Mouse (Mus musculus) CH12.LX (cell line): ENCODE results near the gene Clptm1. TPM values are rescaled to one million over a fixed set of nuclear protein-coding genes. Genes with fewer than 3 reads are reported as not detected.
A peak's percentile ranks its signal among the peaks of the same experiment; 100 is the strongest.

ENCODE experiments used
- DNase-seq: peaks from one replicate; pipeline ENCODE4 v3.0.0-alpha.2; 2013; ENCODE audit errors: extremely low read depth
- H3K27ac ChIP-seq: 2 replicates; pipeline ENCODE4 v1.5.1; 2012; ENCODE audit warnings: low read depth, mild to moderate bottlenecking, control low read depth, moderate library complexity; ENCODE audit not compliant: insufficient read depth
- H3K27me3 ChIP-seq: replicated peaks from 2 replicates; pipeline ENCODE3; 2012; ENCODE audit warnings: inconsistent platforms
- H3K36me3 ChIP-seq, 2 experiments: replicated peaks in 1 of 2; 2 replicates each; pipeline versions ENCODE3 to v1.6.1; 2012; ENCODE audit warnings: inconsistent platforms in 1 of 2, low read length in 1 of 2, mild to moderate bottlenecking in 1 of 2, mixed read lengths in 1 of 2, moderate library complexity in 1 of 2; ENCODE audit not compliant: control insufficient read depth in 1 of 2, insufficient read depth in 1 of 2
- H3K4me1 ChIP-seq, 2 experiments: 2 replicates each; pipeline ENCODE4 v1.6.1; 2012; ENCODE audit warnings: inconsistent platforms in 1 of 2, moderate library complexity in 1 of 2; ENCODE audit not compliant: insufficient read depth in 2 of 2, control insufficient read depth in 1 of 2
- H3K4me2 ChIP-seq: 2 replicates; pipeline ENCODE4 v1.6.1; 2012; ENCODE audit warnings: low read depth, mild to moderate bottlenecking, control low read depth; ENCODE audit not compliant: poor library complexity, insufficient read depth, severe bottlenecking
- H3K4me3 ChIP-seq, 3 experiments: fragments of 150-350 bp in 1 of 3; sonication (generic) in 1 of 3; replicated peaks in 1 of 3; 2 replicates each; pipeline versions ENCODE3 to v1.5.1; 2011 to 2012; ENCODE audit warnings: low read depth in 2 of 3, low read length in 2 of 3, mild to moderate bottlenecking in 2 of 3, moderate library complexity in 2 of 3, control low read depth in 1 of 3, improper control_type of control experiment in 1 of 3, inconsistent platforms in 1 of 3, mixed read lengths in 1 of 3; ENCODE audit not compliant: poor library complexity in 1 of 3
- H3K79me2 ChIP-seq: replicated peaks from 2 replicates; pipeline ENCODE4 v1.6.1; 2012; ENCODE audit warnings: mild to moderate bottlenecking, moderate library complexity; ENCODE audit not compliant: control insufficient read depth, poor library complexity, insufficient read depth, severe bottlenecking; ENCODE audit errors: extremely low read depth
- H3K9ac ChIP-seq: 2 replicates; pipeline ENCODE4 v1.6.1; 2012; ENCODE audit warnings: low read depth, mild to moderate bottlenecking, control low read depth, moderate library complexity; ENCODE audit not compliant: insufficient read depth
- H3K9me3 ChIP-seq: replicated peaks from 2 replicates; pipeline ENCODE3; 2012; ENCODE audit warnings: low read length, inconsistent platforms, mixed read lengths
- CTCF ChIP-seq, 2 experiments: IDR thresholded peaks in 1 of 2; conservative IDR thresholded peaks in 1 of 2; 2 replicates each; pipeline ENCODE4 v1.5.1; 2011 to 2012; ENCODE audit warnings: low read depth in 2 of 2, low read length in 2 of 2, improper control_type of control experiment in 1 of 2, inconsistent platforms in 1 of 2, mild to moderate bottlenecking in 1 of 2, moderate library complexity in 1 of 2
- EP300 ChIP-seq: IDR thresholded peaks from 2 replicates; pipeline ENCODE4 v1.6.1; 2011; ENCODE audit warnings: low read length, improper control_type of control experiment
- HCFC1 ChIP-seq: IDR thresholded peaks from 2 replicates; pipeline ENCODE4 v1.6.1; 2012; ENCODE audit warnings: low read depth, mild to moderate bottlenecking, inconsistent platforms, low read length, improper control_type of control experiment
- MAX ChIP-seq: IDR thresholded peaks from 2 replicates; pipeline ENCODE4 v1.6.1; 2011; ENCODE audit warnings: low read length, improper control_type of control experiment
- MAZ ChIP-seq: IDR thresholded peaks from 2 replicates; pipeline ENCODE4 v1.6.1; 2012; ENCODE audit warnings: low read depth, mild to moderate bottlenecking, inconsistent platforms, low read length, improper control_type of control experiment, moderate library complexity
- MEF2A ChIP-seq: IDR thresholded peaks from 2 replicates; pipeline ENCODE4 v1.6.1; 2014; ENCODE audit warnings: low read depth, mild to moderate bottlenecking, inconsistent platforms, low read length, improper control_type of control experiment, borderline replicate concordance
- POLR2AphosphoS2 ChIP-seq: IDR thresholded peaks from 2 replicates; pipeline ENCODE4 v1.6.1; 2011; ENCODE audit warnings: low read depth, low read length, improper control_type of control experiment
- ZC3H11A ChIP-seq: IDR thresholded peaks from 2 replicates; pipeline ENCODE4 v1.6.1; 2012; ENCODE audit warnings: low read depth, mild to moderate bottlenecking, inconsistent platforms, low read length, improper control_type of control experiment
- ZNF384 ChIP-seq: IDR thresholded peaks from 2 replicates; pipeline ENCODE4 v1.6.1; 2012; ENCODE audit warnings: low read depth, low read length, improper control_type of control experiment, inconsistent platforms
- dilution Hi-C: fragments of 300-500 bp; cut with MboI; formaldehyde crosslinking; loops from 2 replicates; pipeline ENCODE4 v1.14.3; 2020; ENCODE audit warnings: low sequenced_read_pairs; ENCODE audit not compliant: extremely low pct_unique_long_range_greater_than_20kb, extremely low pct_ligation_motif_present
- in situ Hi-C: fragments of 300-500 bp; cut with MboI; formaldehyde crosslinking; loops from 3 replicates; pipeline ENCODE4 v1.14.3; 2019; ENCODE audit warnings: low sequenced_read_pairs, low pct_ligation_motif_present, low pct_unique_long_range_greater_than_20kb, mixed read lengths
- polyA plus RNA-seq: library from polyadenylated mRNA; unstranded; fragments of >175 nt; gene quantifications from 2 replicates; pipeline ENCODE4 v1.2.1, GENCODE M21; 2012; ENCODE audit warnings: low read depth; ENCODE audit not compliant: insufficient read length
- total RNA-seq, 2 experiments: library from RNA; depleted of rRNA; stranded (reverse); fragments of 300-350 nt in 1 of 2; fragments of >200 nt in 1 of 2; gene quantifications; 2 replicates each; pipeline ENCODE4 v1.2.3; 2012 to 2014

Clptm1 gene
- total and polyA plus RNA-seq, 3 experiments, result 33.8 to 70.9 (median 43.6) TPM

DNA sequence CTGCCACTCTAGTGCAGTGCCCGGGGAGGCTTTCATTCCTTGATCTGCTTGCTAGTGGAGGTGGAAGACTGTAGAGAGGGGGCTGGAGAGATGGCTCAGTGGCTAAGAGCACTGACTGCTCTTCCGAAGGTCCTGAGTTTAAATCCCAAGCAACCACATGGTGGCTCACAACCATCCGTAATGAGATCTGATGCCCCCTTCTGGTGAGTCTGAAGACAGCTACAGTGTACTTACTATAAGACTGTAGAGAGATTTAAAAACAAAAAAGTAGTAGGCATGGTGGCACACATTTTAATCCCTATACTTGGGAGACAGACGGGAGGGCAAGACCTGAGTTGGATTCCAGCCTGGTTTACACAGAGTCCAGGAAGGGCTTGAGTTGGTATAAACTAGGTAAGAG lies 47.6 kb upstream of the Clptm1 start:
- peaks cover 18% of the 10 kb centered on the region for H3K79me2 ChIP-seq
- H3K27me3 ChIP-seq, result no peaks in the 10 kb centered on the region
- H3K9ac ChIP-seq, result no peak overlapping the region
- in situ Hi-C loops, result loop anchor here (5.0 kb wide), 1 partner anchor 45 kb away; the partner anchor contains the start of gene Clptm1
- H3K4me1 ChIP-seq, result peaks cover 9 to 35% of the 10 kb centered on the region in 2 experiments; a peak in 3 of 4 replicates
- TF ChIP-seq MAZ (no peak), CTCF (conservative IDR thresholded peaks at IDR 0.05 in 1 of 2, IDR thresholded peaks at IDR 0.05 in 1 of 2; ENCODE audit: low read depth in 2 of 2, low read length in 2 of 2) (peak; percentile 39 to 68; a peak in 3 of 4 replicates)
- TF ChIP-seq, all 38 proteins: peak for 1
- H3K36me3 ChIP-seq, result peaks cover 53 to 63% of the 10 kb centered on the region in 2 experiments
- H3K9me3 ChIP-seq, result no peaks in the 10 kb centered on the region
- no peak overlapping the region for H3K4me3 ChIP-seq
- H3K4me2 ChIP-seq, result no peak overlapping the region
- no peak overlapping the region for H3K27ac ChIP-seq
- dilution Hi-C loops, result no loop called here
- DNase-seq, result no peak

DNA sequence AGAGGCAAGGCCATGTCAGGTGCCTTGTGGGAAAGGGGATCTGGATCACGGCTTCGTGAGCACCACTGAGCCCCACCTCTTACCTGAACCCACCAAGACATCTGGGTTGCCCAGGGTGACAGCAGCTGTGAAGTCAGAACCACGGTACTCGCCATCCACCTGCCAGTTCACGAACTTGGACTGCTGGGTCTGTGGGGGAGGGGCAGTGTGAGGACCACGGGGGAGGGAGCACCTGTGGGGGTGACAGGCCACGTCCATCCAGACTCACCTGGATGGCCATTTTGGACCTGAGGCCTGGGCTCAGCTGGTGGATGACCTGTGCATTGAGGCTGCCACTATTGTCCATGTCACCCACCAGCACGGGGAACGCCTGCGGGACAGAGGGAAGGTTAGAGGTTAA lies 45.8 kb upstream of the Clptm1 start:
- dilution Hi-C loops (no loop called here), in situ Hi-C loops (loop anchor here (5.0 kb wide), 1 partner anchor 43 kb away; the partner anchor contains the start of gene Clptm1)
- no peaks in the 10 kb centered on the region for H3K27me3 ChIP-seq
- H3K9me3 ChIP-seq, result no peaks in the 10 kb centered on the region
- H3K4me3 ChIP-seq, result no peak overlapping the region
- H3K79me2 ChIP-seq, result peaks cover 18% of the 10 kb centered on the region
- no peak overlapping the region for H3K4me2 ChIP-seq
- TF ChIP-seq HCFC1 (no peak), POLR2AphosphoS2 (0 out of 2 replicates have a peak, but pooled peaks have one; percentile 21)
- peaks cover 5 to 26% of the 10 kb centered on the region in 2 experiments; a peak in 3 of 4 replicates for H3K4me1 ChIP-seq
- H3K27ac ChIP-seq, result no peak overlapping the region
- no peak overlapping the region for H3K9ac ChIP-seq
- H3K36me3 ChIP-seq, result peaks cover 61 to 73% of the 10 kb centered on the region in 2 experiments
- DNase-seq, result no peak

DNA sequence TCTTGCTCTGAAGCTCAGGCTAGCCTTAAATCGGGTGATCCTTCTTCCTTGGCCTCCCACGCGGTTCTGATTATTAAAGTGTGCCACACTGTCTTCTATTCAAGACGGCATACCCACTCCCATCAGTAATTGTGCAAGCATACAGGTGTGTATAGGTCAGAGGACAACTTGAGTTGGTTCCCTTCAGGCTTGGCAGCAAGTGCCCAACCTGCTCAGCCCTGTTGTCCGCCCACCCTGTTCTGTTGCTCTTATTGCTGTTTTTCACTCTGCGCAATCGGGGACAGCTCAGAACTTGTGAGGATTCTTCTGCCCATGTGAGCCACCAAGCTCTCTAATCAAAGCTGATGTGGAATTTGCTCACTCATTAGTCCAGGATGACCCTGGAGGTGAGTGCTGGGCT lies 40.4 kb upstream of the Clptm1 start:
- H3K27ac ChIP-seq, result no peak overlapping the region
- in situ Hi-C loops, result no loop called here
- H3K9me3 ChIP-seq, result no peaks in the 10 kb centered on the region
- H3K4me1 ChIP-seq, result peaks cover 5 to 18% of the 10 kb centered on the region in 2 experiments; a peak in 3 of 4 replicates
- H3K27me3 ChIP-seq, result no peaks in the 10 kb centered on the region
- TF ChIP-seq EP300, result no peak
- no peak for TF ChIP-seq MEF2A
- H3K4me2 ChIP-seq, result no peak overlapping the region
- no peak for DNase-seq
- dilution Hi-C loops, result no loop called here
- H3K4me3 ChIP-seq, result no peak overlapping the region
- H3K79me2 ChIP-seq, result no peaks in the 10 kb centered on the region
- H3K36me3 ChIP-seq, result peaks cover 67 to 87% of the 10 kb centered on the region in 2 experiments
- H3K9ac ChIP-seq, result no peak overlapping the region

DNA sequence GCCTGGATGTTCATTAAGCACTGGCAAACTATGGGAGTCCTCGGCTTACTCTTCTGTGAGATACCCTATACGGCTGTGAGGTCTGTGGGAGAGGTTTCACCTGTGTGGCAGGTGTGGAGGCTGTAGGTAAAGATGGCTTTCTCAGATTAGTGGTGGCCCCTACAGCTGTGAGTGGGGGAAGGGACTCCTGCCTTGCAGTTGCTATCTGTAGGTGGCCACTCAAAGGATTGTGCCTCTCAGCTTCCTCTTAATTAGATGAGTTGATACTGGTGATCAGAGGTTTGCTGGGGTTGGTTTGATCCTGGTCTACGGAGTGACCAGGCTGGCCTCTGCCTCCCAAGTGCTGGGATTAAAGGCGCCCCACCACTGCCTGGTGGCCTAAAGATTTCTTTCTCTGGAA lies 39.6 kb upstream of the Clptm1 start:
- no peak for DNase-seq
- Histone ChIP-seq H3K36me3 (peaks cover 62 to 83% of the 10 kb centered on the region in 2 experiments), H3K27ac (no peak overlapping the region), H3K4me2 (no peak overlapping the region), H3K9ac (no peak overlapping the region), H3K79me2 (no peaks in the 10 kb centered on the region), H3K4me1 (peaks cover 6 to 26% of the 10 kb centered on the region in 2 experiments; a peak in 3 of 4 replicates), H3K27me3 (no peaks in the 10 kb centered on the region), H3K4me3 (no peak overlapping the region), H3K9me3 (no peaks in the 10 kb centered on the region)
- dilution Hi-C loops (no loop called here), in situ Hi-C loops (no loop called here)
- TF ChIP-seq HCFC1 (no peak), MAX (no peak), ZC3H11A (no peak), CTCF (conservative IDR thresholded peaks at IDR 0.05 in 1 of 2, IDR thresholded peaks at IDR 0.05 in 1 of 2; ENCODE audit: low read depth in 2 of 2, low read length in 2 of 2) (no peak), ZNF384 (no peak), MAZ (no peak)
